Mouse (Mus musculus) brown adipose tissue, adult 24 weeks (tissue): Measurements from ENCODE around the gene Lag3. TPM values are rescaled to one million over a fixed set of nuclear protein-coding genes. Genes with fewer than 3 reads are reported as not detected.
A peak's percentile ranks its signal among the peaks of the same experiment; 100 is the strongest.

Source experiments
- H3K27ac ChIP-seq: fragments of 200-500 bp; replicated peaks from 2 replicates; pipeline ENCODE4 v1.5.1; 2012; ENCODE audit warnings: low read depth, mild to moderate bottlenecking, low read length
- H3K4me1 ChIP-seq: fragments of 200-500 bp; 2 replicates; pipeline ENCODE4 v1.6.1; 2012; ENCODE audit warnings: low read length, mixed read lengths; ENCODE audit not compliant: control insufficient read depth, insufficient read depth, insufficient read length
- H3K4me3 ChIP-seq: fragments of 200-500 bp; 2 replicates; pipeline ENCODE4 v1.5.1; 2012; ENCODE audit warnings: low read depth, mild to moderate bottlenecking, low read length, moderate library complexity; ENCODE audit not compliant: insufficient read depth
- polyA plus RNA-seq: library from polyadenylated mRNA; stranded (reverse); fragments of >200 nt; gene quantifications from 2 replicates; pipeline ENCODE4 v1.2.4, GENCODE M21; 2012; ENCODE audit not compliant: missing spikeins, insufficient read depth, insufficient read length

Gene Lag3
- polyA plus RNA-seq, 1 experiment, result 12.2 TPM

GRCm38 (mm10) chr6:124862406-124863124 is 48.9 kb downstream of the Lag3 start:
- Histone ChIP-seq H3K4me3 (no peak overlapping the region), H3K4me1 (no peaks in the 10 kb centered on the region), H3K27ac (no peak overlapping the region)

GRCm38 (mm10) chr6:124861802-124862201 is 49.7 kb downstream of the Lag3 start:
- Histone ChIP-seq H3K4me1 (no peaks in the 10 kb centered on the region), H3K4me3 (no peak overlapping the region), H3K27ac (no peak overlapping the region)

GRCm38 (mm10) chr6:124861266-124861665 is 50.2 kb downstream of the Lag3 start:
- H3K27ac ChIP-seq, result no peak overlapping the region
- H3K4me1 ChIP-seq, result no peaks in the 10 kb centered on the region
- H3K4me3 ChIP-seq, result no peak overlapping the region

- no peak overlapping the region for H3K4me3 ChIP-seq
- H3K4me1 ChIP-seq, result no peaks in the 10 kb centered on the region
- no peak overlapping the region for H3K27ac ChIP-seq
These were observed 51.0 kb downstream of the Lag3 start for GRCm38 (mm10) chr6:124860511-124860910.

- Histone ChIP-seq H3K27ac (no peak overlapping the region), H3K4me3 (no peak overlapping the region), H3K4me1 (no peaks in the 10 kb centered on the region)
These were observed 51.8 kb downstream of the Lag3 start for GRCm38 (mm10) chr6:124859725-124860124.

- Histone ChIP-seq H3K4me3 (no peak overlapping the region), H3K27ac (no peak overlapping the region), H3K4me1 (no peaks in the 10 kb centered on the region)
These were observed 52.8 kb downstream of the Lag3 start for GRCm38 (mm10) chr6:124858561-124859318.

GRCm38 (mm10) chr6:124857840-124858530 is 53.5 kb downstream of the Lag3 start:
- Histone ChIP-seq H3K4me3 (peak overlapping the region; percentile 66), H3K27ac (peak overlapping the region; percentile 20; the same call in 1 of the 2 replicates)

GRCm38 (mm10) chr6:124856916-124857839 is 54.3 kb downstream of the Lag3 start, which contains the start of gene P3h3:
P3h3 (minus strand) TSS chr6:124857752.
- Histone ChIP-seq H3K4me1 (no peaks in the 10 kb centered on the region), H3K27ac (peak within 1 kb of the TSS; percentile 20; the same call in 1 of the 2 replicates), H3K4me3 (peak within 1 kb of the TSS; percentile 66)

More at GRCm38 (mm10) chr6:124857840-124858530, 53.5 kb downstream of the Lag3 start:
- H3K4me1 ChIP-seq, result no peaks in the 10 kb centered on the region

GRCm38 (mm10) chr6:124856321-124856720 is 55.2 kb downstream of the Lag3 start:
- Histone ChIP-seq H3K4me3 (peak overlapping the region; percentile 66; the same call in 1 of the 2 replicates), H3K27ac (no peak overlapping the region), H3K4me1 (no peaks in the 10 kb centered on the region)

GRCm38 (mm10) chr6:124854647-124855046 is 56.9 kb downstream of the Lag3 start:
- Histone ChIP-seq H3K4me1 (no peaks in the 10 kb centered on the region), H3K4me3 (no peak overlapping the region), H3K27ac (no peak overlapping the region)

Other genes starting within 250 kb of the Lag3 start
- gene Lpcat3, start 248.7 kb downstream of the Lag3 start, polyA plus RNA-seq, result 43.7 and 58.4 TPM in 2 replicates
- gene Emg1, start 199.5 kb downstream of the Lag3 start, polyA plus RNA-seq, result 78.3 and 102 TPM in 2 replicates
- 284 and 381 TPM in 2 replicates for gene Phb2, start 199.4 kb downstream of the Lag3 start, polyA plus RNA-seq
- 13.5 and 14.1 TPM in 2 replicates for gene Ptpn6, start 173.0 kb downstream of the Lag3 start, polyA plus RNA-seq
- 301 and 355 TPM in 2 replicates for gene Grcc10, start 170.3 kb downstream of the Lag3 start, polyA plus RNA-seq
- gene Gm45234, start 155.7 kb downstream of the Lag3 start, polyA plus RNA-seq, result not detected in 2 replicates
- 31.7 and 35.7 TPM in 2 replicates for gene Atn1, start 155.2 kb downstream of the Lag3 start, polyA plus RNA-seq
- 0.63 TPM in 1 of 2 replicates, not detected in the other for gene Eno2, start 142.0 kb downstream of the Lag3 start, polyA plus RNA-seq
- not detected in 2 replicates for gene Lrrc23, start 132.0 kb downstream of the Lag3 start, polyA plus RNA-seq
- 5.1 and 7.3 TPM in 2 replicates for gene Spsb2, start 103.0 kb downstream of the Lag3 start, polyA plus RNA-seq
- gene Tpi1, start 97.4 kb downstream of the Lag3 start, polyA plus RNA-seq, result 519 and 573 TPM in 2 replicates
- gene Usp5, start 82.2 kb downstream of the Lag3 start, polyA plus RNA-seq, result 35.8 and 39.4 TPM in 2 replicates
- 2.4 TPM in 1 of 2 replicates, not detected in the other for gene Cdca3, start 82.2 kb downstream of the Lag3 start, polyA plus RNA-seq
- gene Gnb3, start 71.4 kb downstream of the Lag3 start, polyA plus RNA-seq, result not detected in 2 replicates
- 2.7 and 3.8 TPM in 2 replicates for gene P3h3, start 54.0 kb downstream of the Lag3 start, polyA plus RNA-seq
- 0.88 TPM in 1 of 2 replicates, not detected in the other for gene Gpr162, start 47.7 kb downstream of the Lag3 start, polyA plus RNA-seq
- not detected in 2 replicates for gene Cd4, start 23.5 kb downstream of the Lag3 start, polyA plus RNA-seq
- gene Ptms, start 8.4 kb upstream of the Lag3 start, polyA plus RNA-seq, result 949 and 1,236 TPM in 2 replicates
- gene Mlf2, start 19.7 kb upstream of the Lag3 start, polyA plus RNA-seq, result 238 and 301 TPM in 2 replicates
- gene Cops7a, start 53.8 kb upstream of the Lag3 start, polyA plus RNA-seq, result 74.8 and 85.4 TPM in 2 replicates
- gene Pianp, start 85.0 kb upstream of the Lag3 start, polyA plus RNA-seq, result 0.54 TPM in 1 of 2 replicates, not detected in the other
- gene Zfp384, start 97.4 kb upstream of the Lag3 start, polyA plus RNA-seq, result 19.9 and 25.6 TPM in 2 replicates
- 32.1 and 34.0 TPM in 2 replicates for gene Ing4, start 128.1 kb upstream of the Lag3 start, polyA plus RNA-seq
- 5.1 and 5.5 TPM in 2 replicates for gene Acrbp, start 138.0 kb upstream of the Lag3 start, polyA plus RNA-seq
- gene Lpar5, start 156.2 kb upstream of the Lag3 start, polyA plus RNA-seq, result not detected in 2 replicates
- 73.3 and 90.8 TPM in 2 replicates for gene Chd4, start 184.3 kb upstream of the Lag3 start, polyA plus RNA-seq
- gene Nop2, start 220.2 kb upstream of the Lag3 start, polyA plus RNA-seq, result 10.0 and 16.0 TPM in 2 replicates
- 2.9 and 3.2 TPM in 2 replicates for gene Iffo1, start 233.5 kb upstream of the Lag3 start, polyA plus RNA-seq